Mouse (Mus musculus) neural tube, embryonic 11.5 days (tissue): ENCODE measurements around the gene Rasal2. TPM values are rescaled to one million over a fixed set of nuclear protein-coding genes. Genes with fewer than 3 reads are reported as not detected.

Source experiments
- ATAC-seq: fragments of 200-750 bp; cut with Nextera tagmentation; 2 replicates; pipeline ENCODE4 v1.8.0; 2017; ENCODE audit warnings: moderate number of reproducible peaks, mild to moderate bottlenecking, moderate TSS enrichment, moderate library complexity; ENCODE audit not compliant: insufficient read depth, low FRiP score, low TSS enrichment
- DNase-seq: peaks from one replicate; pipeline ENCODE4 v3.0.0-alpha.2; 2015; ENCODE audit warnings: low spot score
- H3K27ac ChIP-seq: fragments of 300-500 bp; sonication (generic); 2 replicates; pipeline ENCODE4 v1.5.1; 2014; ENCODE audit warnings: low read depth, mild to moderate bottlenecking, low read length
- H3K27me3 ChIP-seq: fragments of 300-500 bp; sonication (generic); 2 replicates; pipeline ENCODE4 v1.6.1; 2014; ENCODE audit warnings: mild to moderate bottlenecking, low read length, mixed read lengths; ENCODE audit not compliant: control insufficient read depth, insufficient read depth
- H3K36me3 ChIP-seq: fragments of 300-500 bp; sonication (generic); 2 replicates; pipeline ENCODE4 v1.6.1; 2014; ENCODE audit warnings: mild to moderate bottlenecking, low read length, moderate library complexity, mixed read lengths; ENCODE audit not compliant: control insufficient read depth, insufficient read depth
- H3K4me1 ChIP-seq: fragments of 300-500 bp; sonication (generic); 2 replicates; pipeline ENCODE4 v1.6.1; 2014; ENCODE audit warnings: low read length, mixed read lengths; ENCODE audit not compliant: control insufficient read depth, insufficient read depth
- H3K4me2 ChIP-seq: fragments of 300-500 bp; sonication (generic); 2 replicates; pipeline ENCODE4 v1.6.1; 2014; ENCODE audit warnings: low read depth, mild to moderate bottlenecking, moderate library complexity
- H3K4me3 ChIP-seq: fragments of 300-500 bp; sonication (generic); 2 replicates; pipeline ENCODE4 v1.5.1; 2014; ENCODE audit warnings: low read depth, low read length
- H3K9ac ChIP-seq: fragments of 300-500 bp; sonication (generic); 2 replicates; pipeline ENCODE4 v1.6.1; 2014; ENCODE audit warnings: mild to moderate bottlenecking, low read length
- H3K9me3 ChIP-seq: fragments of 300-500 bp; sonication (generic); 2 replicates; pipeline ENCODE4 v1.6.1; 2016; ENCODE audit warnings: low read length; ENCODE audit not compliant: control insufficient read depth
- WGBS: fragments of 180-500 bp; shearing (Covaris S2); extraction: QIAGEN DNeasy Blood & Tissue Kit; methylation state at CpG from one replicate; pipeline ENCODE4 v1.1.7; 2014; 5-methylcytosine and 5-hydroxymethylcytosine counted together
- polyA plus RNA-seq: library from polyadenylated mRNA; unstranded; fragments of >200 nt; fragmentation: Nextera tagmentation; extraction: Ambion mirVana; gene quantifications from 2 replicates; pipeline ENCODE4 v1.2.1, GENCODE M21; 2014

The Rasal2 gene
- polyA plus RNA-seq, 1 experiment from 2014 or later, result 19.8 TPM

DNA sequence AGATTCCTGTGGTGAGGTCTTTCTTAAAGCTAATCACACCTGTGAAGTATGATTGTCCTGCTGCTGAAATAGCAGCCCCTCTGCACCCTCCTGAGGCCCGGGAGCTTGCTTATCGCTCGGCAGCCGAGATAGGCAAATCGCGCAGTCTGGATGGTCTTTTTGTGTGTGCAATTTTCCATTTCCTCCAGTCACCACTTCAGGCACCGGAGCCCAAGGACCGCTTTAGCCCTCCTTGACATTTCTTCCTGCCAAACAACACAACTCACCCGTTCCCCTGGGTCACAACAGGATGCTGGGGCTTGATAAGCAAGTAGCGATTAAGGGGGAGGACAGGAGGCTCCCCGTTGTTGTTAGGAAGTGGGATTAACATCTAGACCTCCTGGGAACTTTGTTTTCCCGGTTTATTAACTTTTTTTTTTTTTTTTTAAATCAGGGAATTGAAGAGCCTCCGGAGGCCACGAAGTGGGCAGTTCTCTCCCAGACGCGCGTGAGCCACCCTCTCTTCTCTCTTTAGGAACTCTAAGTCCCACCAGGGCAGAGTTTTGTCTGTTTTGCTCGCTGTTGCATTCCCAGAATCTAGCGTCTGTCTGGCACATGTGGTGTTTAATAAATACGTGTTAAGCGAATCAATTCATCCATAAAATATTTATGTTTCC is 37.7 kb upstream of the Rasal2 start:
- peak overlapping the region; percentile 35 for H3K4me2 ChIP-seq
- no peak for ATAC-seq
- no peak overlapping the region for H3K27ac ChIP-seq
- H3K27me3 ChIP-seq, result no peaks in the 10 kb centered on the region
- peaks cover 33% of the 10 kb centered on the region for H3K4me1 ChIP-seq
- 13% methylated on average over 21 of the region's 21 CpGs for WGBS
- H3K9ac ChIP-seq, result peak overlapping the region; percentile 1; the same call in 1 of the 2 replicates
- no peak overlapping the region for H3K4me3 ChIP-seq
- no peak for DNase-seq
- H3K9me3 ChIP-seq, result no peaks in the 10 kb centered on the region
- H3K36me3 ChIP-seq, result no peaks in the 10 kb centered on the region

DNA sequence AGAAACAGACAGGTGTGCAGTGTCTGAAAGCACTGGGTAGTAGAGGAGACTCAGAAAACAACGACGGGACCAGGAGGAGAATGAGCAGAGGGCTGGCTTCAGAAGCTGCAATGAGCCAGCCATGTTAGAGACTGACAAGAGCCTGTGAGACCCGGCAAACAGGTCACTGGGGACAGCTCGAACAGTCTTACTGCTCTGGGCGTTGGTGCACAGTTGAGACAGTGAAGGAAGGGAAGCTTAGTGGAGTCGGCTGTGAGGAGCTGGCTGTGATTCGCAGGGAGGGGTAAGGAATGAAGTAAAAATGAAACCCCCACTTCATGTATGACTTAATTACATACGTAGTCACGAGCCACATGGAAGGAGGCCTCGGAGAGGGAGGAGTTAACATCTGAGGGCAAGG is 37.1 kb upstream of the Rasal2 start:
- Histone ChIP-seq H3K9ac (no peak overlapping the region), H3K4me3 (no peak overlapping the region), H3K36me3 (no peaks in the 10 kb centered on the region), H3K4me2 (peak overlapping the region; percentile 5), H3K9me3 (no peaks in the 10 kb centered on the region), H3K27me3 (no peaks in the 10 kb centered on the region), H3K4me1 (peaks cover 33% of the 10 kb centered on the region), H3K27ac (no peak overlapping the region)
- ATAC-seq, result no peak
- no peak for DNase-seq
- 17% methylated on average over 10 of the region's 10 CpGs for WGBS

DNA sequence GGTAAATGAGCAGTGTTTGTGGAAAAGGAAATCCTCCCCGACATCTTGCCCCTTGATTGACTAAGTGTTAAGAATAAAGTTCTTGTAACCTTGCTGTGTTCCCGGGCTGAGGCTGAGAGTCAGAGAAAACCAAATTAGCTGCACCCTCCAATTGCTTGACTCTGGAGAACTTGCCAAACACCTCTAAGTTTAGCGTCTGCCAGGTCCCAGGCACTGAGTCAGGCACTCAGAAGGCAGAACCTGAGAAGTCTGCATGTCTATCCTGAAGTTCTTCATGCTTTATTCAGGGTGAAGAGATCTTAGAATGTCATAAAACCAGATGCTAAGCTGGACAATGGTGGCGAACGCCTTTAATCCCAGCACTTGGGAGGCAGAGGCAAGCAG is 36.4 kb upstream of the Rasal2 start:
- Histone ChIP-seq H3K27me3 (no peaks in the 10 kb centered on the region), H3K4me1 (peaks cover 33% of the 10 kb centered on the region), H3K9ac (no peak overlapping the region), H3K4me2 (no peak overlapping the region), H3K4me3 (no peak overlapping the region), H3K9me3 (no peaks in the 10 kb centered on the region), H3K36me3 (no peaks in the 10 kb centered on the region), H3K27ac (no peak overlapping the region)
- ATAC-seq, result no peak
- WGBS, result 81% methylated on average over 5 of the region's 5 CpGs
- DNase-seq, result no peak

DNA sequence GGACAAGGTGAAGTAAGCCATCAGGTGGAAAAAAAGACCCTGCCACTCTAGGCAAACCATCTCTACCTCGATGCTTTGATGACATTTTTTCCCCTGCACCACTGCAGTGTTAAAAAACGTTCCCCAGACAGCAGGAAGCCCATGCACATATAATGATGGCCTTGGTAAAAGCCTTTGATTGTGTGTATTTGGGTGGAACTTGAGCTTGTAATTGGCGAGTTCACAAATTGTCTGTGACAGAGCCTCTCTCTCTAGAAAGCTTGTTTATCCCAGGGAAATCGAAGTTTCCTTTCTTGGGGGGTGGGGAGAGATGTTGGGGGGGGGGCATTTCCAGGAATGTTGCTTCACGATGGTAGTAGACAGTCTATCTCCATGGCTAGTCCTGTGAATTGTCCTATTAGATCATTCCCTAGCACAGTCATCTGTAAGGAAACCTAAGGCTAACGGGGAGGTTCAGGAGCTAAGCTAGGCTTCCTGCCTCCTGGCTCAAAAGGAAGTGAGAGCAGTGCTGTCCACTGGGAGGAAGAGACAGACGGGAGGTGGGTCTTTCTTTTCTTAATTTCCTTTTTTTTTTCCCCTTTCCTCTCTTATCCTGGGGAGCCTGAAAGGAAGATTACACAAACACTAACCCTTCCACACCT is 35.9 kb upstream of the Rasal2 start:
- no peak overlapping the region for H3K27ac ChIP-seq
- no peaks in the 10 kb centered on the region for H3K27me3 ChIP-seq
- no peaks in the 10 kb centered on the region for H3K36me3 ChIP-seq
- 30% methylated on average over 7 of the region's 7 CpGs for WGBS
- no peaks in the 10 kb centered on the region for H3K9me3 ChIP-seq
- H3K4me3 ChIP-seq, result no peak overlapping the region
- no peak overlapping the region for H3K4me2 ChIP-seq
- no peak overlapping the region for H3K9ac ChIP-seq
- DNase-seq, result no peak
- H3K4me1 ChIP-seq, result peaks cover 32% of the 10 kb centered on the region
- no peak for ATAC-seq

DNA sequence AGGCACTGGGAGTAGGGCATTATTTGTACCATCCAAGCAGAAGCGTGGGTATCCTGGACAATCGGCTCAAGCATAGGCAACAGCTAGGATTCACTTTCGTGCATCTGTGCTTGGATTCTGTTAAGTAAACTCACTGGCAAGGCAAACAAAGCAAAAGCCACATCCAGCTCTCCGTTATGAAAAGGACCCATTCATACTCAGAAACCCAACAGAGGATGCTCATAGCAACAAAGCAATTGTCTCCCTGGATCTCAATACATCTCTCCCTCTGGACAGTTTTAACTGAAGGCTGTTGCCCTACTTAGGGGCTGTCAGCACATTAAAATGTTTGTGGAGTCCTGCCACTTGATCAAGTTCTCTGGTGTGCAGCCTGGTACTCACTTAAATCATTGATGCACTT is 34.7 kb upstream of the Rasal2 start:
- WGBS, result 46% methylated on average over 4 of the region's 4 CpGs
- Histone ChIP-seq H3K9ac (no peak overlapping the region), H3K27me3 (no peaks in the 10 kb centered on the region), H3K36me3 (no peaks in the 10 kb centered on the region), H3K4me1 (peaks cover 27% of the 10 kb centered on the region), H3K4me2 (no peak overlapping the region), H3K4me3 (no peak overlapping the region), H3K9me3 (no peaks in the 10 kb centered on the region), H3K27ac (no peak overlapping the region)
- ATAC-seq (no peak), DNase-seq (no peak)

DNA sequence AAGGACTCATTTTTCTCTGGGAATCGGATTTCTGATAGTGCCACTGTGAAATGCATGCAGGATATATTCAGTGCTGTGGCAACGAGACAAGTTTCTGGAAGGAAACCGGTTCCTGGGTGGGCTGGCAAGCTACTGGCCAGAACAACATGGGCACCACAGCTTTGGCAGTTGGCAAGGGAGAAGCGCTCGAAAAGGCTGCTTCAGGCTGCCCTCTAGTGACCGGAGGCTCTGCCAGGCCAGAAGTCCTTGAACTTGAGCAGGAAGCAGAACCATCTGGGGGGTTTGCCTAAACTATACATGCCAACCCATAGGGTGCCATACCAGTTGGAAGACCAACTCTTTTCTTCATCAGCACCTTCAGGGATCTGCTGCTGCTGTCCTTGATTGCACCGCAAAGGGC is 33.9 kb upstream of the Rasal2 start:
- H3K27ac ChIP-seq, result no peak overlapping the region
- H3K4me1 ChIP-seq, result peaks cover 27% of the 10 kb centered on the region
- ATAC-seq (no peak), DNase-seq (no peak)
- H3K4me2 ChIP-seq, result no peak overlapping the region
- 72% methylated on average over 7 of the region's 7 CpGs for WGBS
- H3K9ac ChIP-seq, result no peak overlapping the region
- H3K27me3 ChIP-seq, result no peaks in the 10 kb centered on the region
- H3K9me3 ChIP-seq, result no peaks in the 10 kb centered on the region
- no peak overlapping the region for H3K4me3 ChIP-seq
- H3K36me3 ChIP-seq, result no peaks in the 10 kb centered on the region

DNA sequence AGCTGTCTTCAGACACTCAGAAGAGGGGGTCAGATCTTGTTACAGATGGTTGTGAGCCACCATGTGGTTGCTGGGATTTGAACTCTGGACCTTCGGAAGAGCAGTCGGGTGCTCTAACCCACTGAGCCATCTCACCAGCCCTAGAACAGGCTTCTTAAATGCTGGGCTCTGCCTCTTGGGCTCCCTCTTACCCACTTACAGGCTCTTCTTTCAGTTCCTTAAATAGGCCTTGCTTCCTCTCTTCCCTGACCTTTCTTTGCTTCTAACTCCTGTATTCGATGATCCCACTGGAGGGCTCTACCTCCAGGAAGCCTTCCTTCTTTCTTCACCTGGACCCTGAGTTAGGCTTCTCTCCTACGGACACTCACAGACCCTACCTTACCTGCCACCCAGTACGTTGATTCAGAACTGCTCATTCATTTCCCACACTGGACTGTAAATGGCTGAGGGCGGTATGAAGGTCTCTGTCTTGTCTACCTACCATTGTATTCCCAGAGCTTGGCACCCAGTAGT is 33.1 kb upstream of the Rasal2 start:
- Histone ChIP-seq H3K4me1 (peaks cover 28% of the 10 kb centered on the region), H3K4me3 (no peak overlapping the region), H3K9ac (no peak overlapping the region), H3K27me3 (no peaks in the 10 kb centered on the region), H3K36me3 (no peaks in the 10 kb centered on the region), H3K4me2 (no peak overlapping the region), H3K9me3 (no peaks in the 10 kb centered on the region), H3K27ac (no peak overlapping the region)
- DNase-seq, result no peak
- no peak for ATAC-seq
- WGBS, result 86% methylated on average over 6 of the region's 6 CpGs

DNA sequence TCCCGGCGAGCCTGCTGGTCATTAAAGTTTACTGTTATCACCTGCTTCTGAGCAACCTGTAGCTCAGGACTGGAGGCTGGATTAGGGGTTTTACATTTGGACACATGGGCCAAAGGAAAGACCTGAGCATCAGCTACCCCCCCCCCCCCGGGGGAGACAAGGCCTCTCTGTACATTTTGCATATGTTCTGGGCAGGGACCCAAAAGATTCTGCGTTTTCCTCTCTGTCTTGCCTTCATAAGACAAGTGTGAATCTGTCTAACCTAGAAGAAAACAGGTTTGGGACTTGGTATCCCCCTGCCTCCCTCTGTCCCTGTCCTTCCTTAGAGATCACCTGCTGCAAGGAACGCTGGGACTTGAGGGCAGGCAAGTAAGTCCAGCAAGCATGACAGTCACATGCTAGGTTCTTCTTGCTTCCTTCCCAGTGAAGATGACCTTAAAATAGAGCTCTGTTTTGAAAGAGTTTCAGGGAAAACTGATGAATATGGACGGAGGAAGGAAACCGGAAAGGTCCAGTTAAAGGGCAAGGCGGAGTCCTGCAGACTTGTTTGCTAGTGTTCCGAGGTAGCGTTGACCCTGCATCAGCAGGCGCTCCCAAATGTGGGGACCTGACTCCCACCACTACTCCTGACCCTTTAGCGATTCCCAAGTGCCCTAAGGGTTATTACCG is 32.4 kb upstream of the Rasal2 start:
- H3K4me1 ChIP-seq, result peaks cover 24% of the 10 kb centered on the region
- ATAC-seq, result no peak

More for the DNA sequence above, 32.4 kb upstream of the Rasal2 start:
- Histone ChIP-seq H3K36me3 (no peaks in the 10 kb centered on the region), H3K9ac (no peak overlapping the region), H3K4me3 (no peak overlapping the region), H3K9me3 (no peaks in the 10 kb centered on the region), H3K27me3 (no peaks in the 10 kb centered on the region), H3K4me2 (no peak overlapping the region), H3K27ac (no peak overlapping the region)
- WGBS, result 75% methylated on average over 13 of the region's 13 CpGs
- DNase-seq, result no peak
